Mouse (Mus musculus) frontal cortex, adult 2 months (tissue): ENCODE results near the gene Gm38394. TPM values are rescaled to one million over a fixed set of nuclear protein-coding genes. Genes with fewer than 3 reads are reported as not detected.
A peak's percentile ranks its signal among the peaks of the same experiment; 100 is the strongest.

Experiments used
- DNase-seq, 2 experiments: peaks; one replicate each; pipeline ENCODE4 v3.0.0; 2022; ENCODE audit warnings: low spot score in 1 of 2; ENCODE audit errors: extremely low spot score in 1 of 2
- polyA plus RNA-seq: library from polyadenylated mRNA; depleted of rRNA; stranded (reverse); fragments of >200 nt; gene quantifications from 2 replicates; pipeline ENCODE4 v1.2.3, GENCODE M21; 2012; rRNA removed

Gene Gm38394
- polyA plus RNA-seq, 1 experiment, result 4.1 TPM

- peak in 1 of 2 experiments; percentile 41 for DNase-seq
These were observed 64.7 kb downstream of the Gm38394 start for GRCm38 (mm10) chr1:133596298-133597007.

GRCm38 (mm10) chr1:133585995-133586537, 75.1 kb downstream of the Gm38394 start:
- DNase-seq, result no peak

GRCm38 (mm10) chr1:133571293-133571692, 89.8 kb downstream of the Gm38394 start:
- no peak for DNase-seq

Other genes starting within 250 kb of the Gm38394 start
- 18.1 and 19.6 TPM in 2 replicates for gene Sox13, start 236.9 kb downstream of the Gm38394 start, polyA plus RNA-seq
- gene Snrpe, start 51.0 kb downstream of the Gm38394 start, polyA plus RNA-seq, result 116 and 124 TPM in 2 replicates
- gene Zbed6, start 433 bp downstream of the Gm38394 start, polyA plus RNA-seq, result 3.7 TPM in 2 replicates
- gene Lax1, start 28.8 kb upstream of the Gm38394 start, polyA plus RNA-seq, result 0.82 and 0.92 TPM in 2 replicates
- 51.7 and 66.9 TPM in 2 replicates for gene Atp2b4, start 139.7 kb upstream of the Gm38394 start, polyA plus RNA-seq
- 0.99 and 1.7 TPM in 2 replicates for gene Optc, start 246.7 kb upstream of the Gm38394 start, polyA plus RNA-seq